Mouse (Mus musculus) left cerebral cortex, postnatal 14 days (tissue): Measurements from ENCODE around the gene Suox. TPM values are rescaled to one million over a fixed set of nuclear protein-coding genes. Genes with fewer than 3 reads are reported as not detected.
A peak's percentile ranks its signal among the peaks of the same experiment; 100 is the strongest.
"Not testable (repeated sequence)": the region's sequence is repeated elsewhere in the genome, so short reads cannot be mapped to it uniquely, and the experiment has no call there.

Experiments used
- DNase-seq, 2 experiments: peaks; one replicate each; pipeline ENCODE4 v3.0.0; 2021 to 2022; ENCODE audit warnings: low spot score in 2 of 2, mixed read lengths in 1 of 2
- intact Hi-C: fragments of 180-260 bp; cut with DNase I; formaldehyde crosslinking; loops from one replicate; pipeline ENCODE4 v1.15.1; 2025
- total RNA-seq, 2 experiments: library from RNA; stranded (reverse); gene quantifications; 2 replicates each; pipeline ENCODE4 v1.2.3; 2021

The Suox gene
- total RNA-seq, 2 experiments from 2014 or later, result 11.2 to 11.8 TPM

DNA sequence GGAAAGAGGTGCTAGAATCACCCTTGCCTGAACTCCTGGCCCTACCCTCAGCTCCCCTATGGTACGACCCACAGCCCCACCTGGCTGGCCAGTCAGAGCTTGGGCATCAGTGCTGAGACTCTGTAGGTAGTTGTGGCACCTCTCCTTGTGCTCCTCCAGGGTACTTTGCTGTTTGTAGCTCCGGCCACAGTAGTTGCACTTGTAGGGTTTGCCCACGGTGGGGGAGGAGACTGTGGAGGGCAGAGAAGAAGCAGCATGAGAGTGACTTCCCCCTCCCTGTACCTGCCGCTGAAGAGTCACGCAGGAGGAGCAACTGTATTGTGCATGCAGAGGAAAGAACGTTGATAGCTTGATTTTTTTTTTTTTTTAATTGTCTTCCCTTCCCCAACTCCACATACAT is 37.3 kb downstream of the Suox start:
- intact Hi-C loops, result no loop called here
- no peak for DNase-seq

DNA sequence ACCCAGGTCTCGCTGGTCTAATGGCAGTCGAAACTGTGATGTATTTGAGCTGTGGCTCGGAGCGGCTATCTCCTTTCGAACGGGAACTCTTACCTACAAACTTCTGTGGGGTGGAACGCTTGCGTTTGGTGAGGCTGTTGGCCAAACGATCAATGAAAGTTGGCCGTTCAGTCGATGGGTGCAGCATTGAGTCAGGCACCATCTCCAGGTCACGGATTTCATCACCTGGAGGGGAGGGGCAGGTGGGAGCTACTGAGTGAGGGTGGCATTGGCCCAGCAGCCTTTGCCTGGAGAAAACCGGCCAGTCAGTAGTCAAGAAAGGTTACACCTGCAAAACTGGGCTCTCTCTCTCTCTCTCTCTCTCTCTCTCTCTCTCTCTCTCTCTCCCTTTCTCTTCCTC is 38.2 kb downstream of the Suox start:
- DNase-seq, result no peak
- intact Hi-C loops, result no loop called here

DNA sequence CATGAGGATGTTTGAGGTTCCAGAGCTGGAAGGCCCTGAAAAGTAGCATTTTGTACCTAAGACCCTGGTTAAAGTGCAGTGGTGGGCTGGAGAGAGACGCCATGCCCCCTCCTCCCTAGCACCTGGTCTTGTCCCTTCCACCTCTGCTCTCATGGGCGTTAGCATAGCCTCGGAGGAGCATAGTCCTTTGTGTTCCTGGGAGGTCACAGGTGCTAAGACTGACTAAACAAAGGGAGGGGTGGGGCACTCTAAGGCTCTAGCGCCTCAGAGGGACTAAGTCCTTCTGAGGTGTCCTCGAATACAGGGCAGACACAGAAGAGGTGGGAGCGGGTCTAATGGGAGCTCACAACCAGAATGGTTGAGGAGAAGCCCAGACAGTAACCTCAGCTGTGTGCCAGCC is 42.3 kb downstream of the Suox start:
- intact Hi-C loops, result no loop called here

DNA sequence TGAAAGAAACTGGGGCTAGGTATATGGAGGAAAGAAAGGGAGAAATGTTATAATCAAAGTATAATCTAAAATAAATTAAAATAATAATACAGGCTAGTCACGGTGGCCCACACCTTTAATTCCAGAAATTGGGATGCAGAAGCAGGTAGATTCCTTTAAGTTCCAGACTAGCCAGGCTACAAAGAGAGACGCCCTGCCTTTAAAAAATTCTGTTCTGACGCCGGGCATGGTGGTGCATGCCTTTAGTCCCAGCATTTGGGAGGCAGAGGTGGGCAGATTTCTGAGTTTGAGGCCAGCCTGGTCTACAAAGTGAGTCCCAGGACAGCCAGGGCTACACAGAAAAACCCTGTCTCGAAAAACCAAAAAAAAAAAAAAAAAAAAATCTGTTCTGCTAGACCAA is 43.6 kb downstream of the Suox start:
- DNase-seq, intact Hi-C loops: not testable (repeated sequence)

More for the DNA sequence above, 42.3 kb downstream of the Suox start:
- no peak for DNase-seq

- intact Hi-C loops, result loop anchor here (10.0 kb wide), 1 partner anchor 265 kb away; the partner anchor contains the start of gene Gdf11
- no peak for DNase-seq
These were observed 44.1 kb downstream of the Suox start for GRCm38 (mm10) chr10:128629746-128630145.

- no peak for DNase-seq
- intact Hi-C loops, result loop anchor here (2.0 to 10.0 kb wide), 2 partner anchors 45 to 267 kb away; partner anchors contain the start of gene Gdf11
These were observed 46.2 kb downstream of the Suox start for GRCm38 (mm10) chr10:128627398-128628317.

- DNase-seq, result peak; percentile 91 to 98
- intact Hi-C loops, result loop anchor here (2.0 to 10.0 kb wide), 2 partner anchors 46 to 268 kb away; partner anchors contain the start of gene Gdf11
These were observed 47.3 kb downstream of the Suox start, which contains the start of gene Rps26 for GRCm38 (mm10) chr10:128626311-128627310. Gene Rps26, minus strand, starts transcription at chr10:128626747.

DNA sequence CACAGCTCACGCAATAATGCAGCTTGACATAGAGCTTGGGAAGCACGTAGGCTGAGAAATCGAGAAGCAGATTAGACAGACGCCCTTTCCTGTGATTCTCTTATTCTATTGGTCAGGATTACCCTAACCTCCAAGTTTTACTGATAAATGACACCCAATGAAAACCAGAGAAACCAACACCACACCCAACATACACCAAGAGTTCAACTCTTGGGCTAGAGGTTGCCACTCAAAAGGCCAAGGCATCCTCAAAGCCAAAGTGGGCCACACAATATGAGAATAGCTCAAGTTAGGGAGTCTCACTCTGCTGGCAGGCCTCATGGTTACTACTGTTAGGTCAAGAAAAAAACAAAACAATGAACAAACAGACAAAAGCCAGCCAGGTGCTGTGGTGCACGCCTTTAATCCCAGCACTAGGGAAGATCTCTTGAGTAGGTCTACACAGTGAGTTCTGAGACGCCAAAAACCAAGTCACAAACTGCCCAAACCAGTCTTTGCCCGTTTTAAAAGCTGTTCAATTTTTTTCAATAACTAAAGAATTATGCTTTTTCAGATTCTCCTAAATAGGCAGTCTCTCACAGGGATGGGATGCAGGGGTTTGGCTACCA is 48.5 kb downstream of the Suox start:
- DNase-seq, result no peak
- intact Hi-C loops, result loop anchor here (10.0 kb wide), 1 partner anchor 269 kb away; the partner anchor contains the start of gene Gdf11

GRCm38 (mm10) chr10:128623106-128623613 is 50.7 kb downstream of the Suox start:
- DNase-seq, result not testable (repeated sequence)
- intact Hi-C loops, result loop anchor here (10.0 kb wide), 1 partner anchor 272 kb away; the partner anchor contains the start of gene Gdf11

GRCm38 (mm10) chr10:128622702-128623101 is 51.2 kb downstream of the Suox start:
- intact Hi-C loops, result loop anchor here (10.0 kb wide), 1 partner anchor 272 kb away; the partner anchor contains the start of gene Gdf11
- DNase-seq, result no peak

DNA sequence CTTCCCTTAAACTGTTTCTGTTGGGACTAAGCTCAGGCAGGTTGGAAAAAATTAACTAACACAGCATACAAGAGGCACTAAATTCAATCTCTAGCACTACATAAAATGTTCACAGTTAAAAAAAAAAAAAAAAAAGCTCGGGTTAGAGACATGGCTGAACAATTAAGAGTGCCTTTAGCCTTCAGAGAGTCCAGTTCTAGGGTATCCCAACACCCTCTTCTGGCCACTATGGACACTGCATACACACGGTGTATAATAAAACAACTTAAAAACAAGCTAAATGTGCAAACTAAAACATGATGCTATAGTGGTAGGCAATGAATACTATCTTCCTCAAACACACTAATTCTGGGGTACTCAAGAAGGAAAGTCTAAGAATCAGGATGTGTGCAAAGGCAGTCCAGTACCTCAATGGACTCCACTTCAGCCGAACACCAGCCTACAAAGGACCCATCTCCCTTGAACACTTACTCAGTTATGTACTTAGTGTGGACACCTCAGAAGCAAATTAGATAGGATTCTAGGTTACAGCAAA is 51.8 kb downstream of the Suox start:
- intact Hi-C loops, result loop anchor here (10.0 kb wide), 1 partner anchor 273 kb away; the partner anchor contains the start of gene Gdf11
- no peak for DNase-seq

GRCm38 (mm10) chr10:128620241-128620640 is 53.6 kb downstream of the Suox start:
- no peak for DNase-seq
- intact Hi-C loops, result loop anchor here (10.0 kb wide), 1 partner anchor 275 kb away; the partner anchor contains the start of gene Gdf11

Other genes starting within 250 kb of the Suox start
- gene Smarcc2, start 214.8 kb downstream of the Suox start, total RNA-seq, result 100 to 1,000 TPM; 199 to 211 TPM
- gene Myl6, start 179.9 kb downstream of the Suox start, total RNA-seq, result 100 to 1,000 TPM; 606 to 662 TPM
- gene Myl6b, start 175.4 kb downstream of the Suox start, total RNA-seq, result 10 to 100 TPM; 19.1 to 21.7 TPM
- 1 to 10 TPM; 8.1 to 9.3 TPM for gene Esyt1, start 148.2 kb downstream of the Suox start, total RNA-seq
- gene Zc3h10, start 126.3 kb downstream of the Suox start, total RNA-seq, result 10 to 100 TPM; 11.4 to 12.0 TPM
- gene Rpl41, start 124.8 kb downstream of the Suox start, total RNA-seq, result 1,000 to 10,000 TPM; 1,939 to 2,055 TPM
- 10 to 100 TPM; 67.1 to 68.6 TPM for gene Pa2g4, start 108.1 kb downstream of the Suox start, total RNA-seq
- gene Erbb3, start 84.4 kb downstream of the Suox start, total RNA-seq, result 1 to 10 TPM; 3.3 to 4.9 TPM
- 100 to 1,000 TPM; 299 to 305 TPM for gene Rps26, start 47.3 kb downstream of the Suox start, total RNA-seq
- gene Ikzf4, start 28.1 kb downstream of the Suox start, total RNA-seq, result 10 to 100 TPM; 15.4 to 15.9 TPM
- gene Rab5b, start 22.2 kb upstream of the Suox start, total RNA-seq, result 100 to 1,000 TPM; 117 to 123 TPM
- 1 to 10 TPM in 1 of 2 experiments, under 1 TPM in 1; 0.97 to 1.2 TPM for gene Pmel, start 30.1 kb upstream of the Suox start, total RNA-seq
- gene Cdk2, start 31.0 kb upstream of the Suox start, total RNA-seq, result 1 to 10 TPM; 4.7 to 5.1 TPM
- 1 to 10 TPM; 4.8 to 6.3 TPM for gene Dgka, start 70.8 kb upstream of the Suox start, total RNA-seq
- gene Pym1, start 73.8 kb upstream of the Suox start, total RNA-seq, result 10 to 100 TPM; 30.7 to 32.7 TPM
- under 1 TPM; 0.77 to 0.80 TPM for gene Mmp19, start 116.8 kb upstream of the Suox start, total RNA-seq
- 10 to 100 TPM; 68.1 to 68.6 TPM for gene Dnajc14, start 130.0 kb upstream of the Suox start, total RNA-seq
- 10 to 100 TPM; 10.4 to 11.6 TPM for gene Tmem198b, start 130.3 kb upstream of the Suox start, total RNA-seq
- gene Sarnp, start 143.3 kb upstream of the Suox start, total RNA-seq, result 10 to 100 TPM; 38.9 to 41.7 TPM
- 1 to 10 TPM; 5.6 to 7.2 TPM for gene Ormdl2, start 147.6 kb upstream of the Suox start, total RNA-seq
- gene Gdf11, start 217.6 kb upstream of the Suox start, total RNA-seq, result 10 to 100 TPM; 11.6 to 15.7 TPM
- gene Cd63, start 226.9 kb upstream of the Suox start, total RNA-seq, result 10 to 100 TPM; 55.4 to 61.0 TPM
- 1 to 10 TPM; 4.8 to 5.1 TPM for gene Rdh5, start 248.8 kb upstream of the Suox start, total RNA-seq
- gene Bloc1s1, start 250.0 kb upstream of the Suox start, total RNA-seq, result 10 to 100 TPM; 71.5 to 78.7 TPM